Mouse (Mus musculus) forebrain, embryonic 16.5 days (tissue): Measurements from ENCODE around the gene Gm20388. TPM values are rescaled to one million over a fixed set of nuclear protein-coding genes. Genes with fewer than 3 reads are reported as not detected.

Experiments used
- ATAC-seq: fragments of 200-750 bp; cut with Nextera tagmentation; 2 replicates; pipeline ENCODE4 v1.8.0; 2017; ENCODE audit warnings: mild to moderate bottlenecking, moderate library complexity
- H3K27ac ChIP-seq: fragments of 300-500 bp; sonication (generic); 2 replicates; pipeline ENCODE4 v1.5.1; 2014; ENCODE audit warnings: low read length, control low read depth
- H3K27me3 ChIP-seq: fragments of 300-500 bp; sonication (generic); replicated peaks from 2 replicates; pipeline ENCODE4 v1.6.1; 2014; ENCODE audit warnings: low read length; ENCODE audit not compliant: control insufficient read depth, insufficient read depth
- H3K36me3 ChIP-seq: fragments of 300-500 bp; sonication (generic); 2 replicates; pipeline ENCODE4 v1.6.1; 2014; ENCODE audit not compliant: control insufficient read depth, insufficient read depth
- H3K4me1 ChIP-seq: fragments of 300-500 bp; sonication (generic); replicated peaks from 2 replicates; pipeline ENCODE4 v1.6.1; 2014; ENCODE audit warnings: low read length; ENCODE audit not compliant: control insufficient read depth, insufficient read depth
- H3K4me2 ChIP-seq: fragments of 300-500 bp; sonication (generic); 2 replicates; pipeline ENCODE4 v1.6.1; 2014; ENCODE audit warnings: mild to moderate bottlenecking, low read length, control low read depth
- H3K4me3 ChIP-seq: fragments of 300-500 bp; sonication (generic); replicated peaks from 2 replicates; pipeline ENCODE4 v1.5.1; 2014; ENCODE audit warnings: mild to moderate bottlenecking, low read length, control low read depth
- H3K9ac ChIP-seq: fragments of 300-500 bp; sonication (generic); replicated peaks from 2 replicates; pipeline ENCODE4 v1.6.1; 2014; ENCODE audit warnings: low read depth, low read length, control low read depth
- H3K9me3 ChIP-seq: fragments of 300-500 bp; sonication (generic); 2 replicates; pipeline ENCODE4 v1.6.1; 2016; ENCODE audit warnings: low read length; ENCODE audit not compliant: control insufficient read depth
- WGBS: fragments of 180-500 bp; shearing (Covaris S2); extraction: QIAGEN DNeasy Blood & Tissue Kit; methylation state at CpG from one replicate; pipeline ENCODE4 v1.1.7; 2014; 5-methylcytosine and 5-hydroxymethylcytosine counted together
- polyA plus RNA-seq: library from polyadenylated mRNA; unstranded; fragments of >200 nt; fragmentation: Nextera tagmentation; extraction: Ambion mirVana; gene quantifications from 2 replicates; pipeline ENCODE4 v1.2.1, GENCODE M21; 2015

The Gm20388 gene
- polyA plus RNA-seq, 1 experiment from 2014 or later: 4.7 TPM

- no peak overlapping the region for H3K4me2 ChIP-seq
- H3K4me3 ChIP-seq: no peak overlapping the region
- H3K9ac ChIP-seq: no peak overlapping the region
- no peaks in the 10 kb centered on the region for H3K36me3 ChIP-seq
- peaks cover 88% of the 10 kb centered on the region for H3K27me3 ChIP-seq
- no peak for ATAC-seq
- H3K27ac ChIP-seq: no peak overlapping the region
- WGBS: under 1% methylated on average over 38 of the region's 40 CpGs
- H3K9me3 ChIP-seq: no peaks in the 10 kb centered on the region
- peaks cover 9% of the 10 kb centered on the region for H3K4me1 ChIP-seq
These were observed 1178.4 kb downstream of the Gm20388 start for GRCm38 (mm10) chr8:121088871-121089630.

DNA sequence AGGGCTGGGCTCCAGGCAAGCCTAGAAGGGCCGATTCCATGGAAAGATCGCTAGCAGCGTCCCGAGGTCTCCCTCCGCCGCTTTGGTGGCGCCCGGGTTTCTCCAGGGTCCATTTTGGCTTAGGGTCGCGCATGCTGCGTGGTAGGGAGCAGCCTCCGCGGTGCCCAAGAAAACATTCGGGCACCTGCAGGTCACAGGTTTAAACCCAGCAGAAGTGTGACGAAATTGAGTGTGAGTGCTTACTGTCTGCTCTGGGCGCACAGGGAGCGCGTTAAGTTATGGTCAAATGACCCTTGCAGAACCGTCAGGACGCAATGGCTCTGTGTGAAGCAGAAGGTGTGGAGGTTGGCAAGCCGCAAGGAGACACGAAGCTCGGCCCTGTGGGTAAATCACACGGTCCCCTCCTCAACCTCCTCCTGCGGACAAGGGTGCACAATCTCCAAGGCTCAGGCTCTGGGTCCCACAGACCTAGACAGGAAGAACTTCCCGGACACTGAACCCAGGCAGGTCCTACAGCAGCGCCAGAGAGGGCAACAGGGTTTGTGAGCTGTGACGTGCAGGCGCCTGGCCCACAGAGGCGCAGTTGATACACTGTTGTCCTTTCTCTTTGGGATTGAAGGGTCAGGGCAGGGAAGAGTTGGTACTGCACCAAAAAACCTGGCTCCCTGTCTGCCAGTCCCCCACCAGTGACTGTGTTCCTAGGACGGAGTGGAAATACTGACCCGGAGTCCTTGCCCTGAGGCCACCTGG is 1179.2 kb downstream of the Gm20388 start:
- Histone ChIP-seq H3K27me3 (peaks cover 82% of the 10 kb centered on the region), H3K4me2 (no peak overlapping the region), H3K4me3 (no peak overlapping the region), H3K36me3 (no peaks in the 10 kb centered on the region), H3K9ac (no peak overlapping the region), H3K4me1 (peaks cover 1% of the 10 kb centered on the region; the same call in 1 of the 2 replicates), H3K27ac (no peak overlapping the region), H3K9me3 (no peaks in the 10 kb centered on the region)
- ATAC-seq: no peak
- 2% methylated on average over 32 of the region's 32 CpGs for WGBS

- Histone ChIP-seq H3K4me1 (no peaks in the 10 kb centered on the region), H3K4me2 (no peak overlapping the region), H3K27me3 (peaks cover 73% of the 10 kb centered on the region), H3K9ac (no peak overlapping the region), H3K9me3 (no peaks in the 10 kb centered on the region), H3K36me3 (no peaks in the 10 kb centered on the region), H3K4me3 (no peak overlapping the region), H3K27ac (no peak overlapping the region)
- 0% methylated on average over 1 of the region's 1 CpGs for whole genome bisulfite sequencing
- no peak for ATAC-seq
These were observed 1180.1 kb downstream of the Gm20388 start for GRCm38 (mm10) chr8:121090716-121091115.

GRCm38 (mm10) chr8:121092141-121092540 is 1181.5 kb downstream of the Gm20388 start:
- Histone ChIP-seq H3K36me3 (peaks cover 2% of the 10 kb centered on the region; the same call in 1 of the 2 replicates), H3K9me3 (no peaks in the 10 kb centered on the region), H3K4me1 (no peaks in the 10 kb centered on the region), H3K9ac (no peak overlapping the region), H3K27me3 (peaks cover 61% of the 10 kb centered on the region), H3K4me2 (no peak overlapping the region), H3K4me3 (no peak overlapping the region), H3K27ac (no peak overlapping the region)
- WGBS: 30% methylated on average over 6 of the region's 6 CpGs
- no peak for ATAC-seq

GRCm38 (mm10) chr8:121092627-121093026 is 1182.0 kb downstream of the Gm20388 start:
- no peak overlapping the region for H3K27ac ChIP-seq
- H3K4me1 ChIP-seq: no peaks in the 10 kb centered on the region
- no peaks in the 10 kb centered on the region for H3K9me3 ChIP-seq
- ATAC-seq: peak; percentile 69
- no peak overlapping the region for H3K9ac ChIP-seq
- H3K27me3 ChIP-seq: peaks cover 56% of the 10 kb centered on the region
- H3K36me3 ChIP-seq: peaks cover 5% of the 10 kb centered on the region; the same call in 1 of the 2 replicates
- H3K4me2 ChIP-seq: no peak overlapping the region
- H3K4me3 ChIP-seq: no peak overlapping the region
- 3% methylated on average over 16 of the region's 16 CpGs for WGBS

- no peak overlapping the region for H3K4me2 ChIP-seq
- peaks cover 9% of the 10 kb centered on the region for H3K36me3 ChIP-seq
- WGBS: 62% methylated on average over 6 of the region's 6 CpGs
- H3K27me3 ChIP-seq: peaks cover 49% of the 10 kb centered on the region
- no peaks in the 10 kb centered on the region for H3K9me3 ChIP-seq
- H3K4me1 ChIP-seq: no peaks in the 10 kb centered on the region
- H3K27ac ChIP-seq: no peak overlapping the region
- H3K4me3 ChIP-seq: no peak overlapping the region
- no peak overlapping the region for H3K9ac ChIP-seq
- no peak for ATAC-seq
These were observed 1182.9 kb downstream of the Gm20388 start for GRCm38 (mm10) chr8:121093496-121093895.

DNA sequence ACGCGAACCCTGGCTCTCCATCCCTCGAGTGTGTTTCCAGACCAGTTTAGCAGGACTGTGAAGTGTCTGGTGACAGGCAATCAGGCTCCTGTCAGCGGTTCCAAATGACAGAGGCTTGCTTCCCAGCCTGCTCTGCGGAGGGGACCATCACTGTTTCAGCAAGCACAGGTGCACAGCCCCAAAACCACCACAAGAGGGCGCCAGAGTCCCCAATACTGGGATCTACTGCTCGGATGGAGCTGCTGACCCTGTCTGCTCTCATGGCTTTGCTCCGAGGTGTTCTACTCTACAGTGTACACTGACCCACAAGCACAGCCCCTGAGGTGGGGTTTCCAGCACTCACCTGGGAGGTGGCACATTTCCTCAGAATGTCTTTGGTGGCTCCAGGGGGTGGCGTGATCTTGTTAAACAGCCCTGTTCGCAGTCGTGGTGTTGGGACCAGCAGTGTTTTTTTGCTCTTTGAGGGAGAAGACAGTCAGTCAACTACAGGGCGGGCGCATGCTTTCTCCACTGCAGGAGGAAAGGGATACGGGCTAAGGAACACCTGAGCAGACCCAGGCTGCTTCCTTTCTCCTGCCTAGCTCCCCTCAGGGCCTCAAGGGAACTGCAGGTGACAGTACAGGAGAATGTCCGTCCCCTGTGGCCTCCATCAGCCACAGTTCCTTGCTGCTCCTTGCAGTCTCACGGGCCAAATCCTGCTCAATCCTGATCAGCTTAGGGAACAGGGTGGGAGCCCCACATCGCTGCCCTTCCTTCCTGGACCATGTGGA is 1193.6 kb downstream of the Gm20388 start:
- no peak overlapping the region for H3K9ac ChIP-seq
- WGBS: 51% methylated on average over 17 of the region's 17 CpGs
- no peak overlapping the region for H3K27ac ChIP-seq
- H3K36me3 ChIP-seq: peaks cover 15% of the 10 kb centered on the region
- no peak overlapping the region for H3K4me3 ChIP-seq
- 0 out of 2 replicates have a peak, but pooled peaks have one; percentile 15 for ATAC-seq
- no peaks in the 10 kb centered on the region for H3K9me3 ChIP-seq
- no peak overlapping the region for H3K4me2 ChIP-seq
- H3K27me3 ChIP-seq: no peaks in the 10 kb centered on the region
- peaks cover 10% of the 10 kb centered on the region for H3K4me1 ChIP-seq

- H3K4me2 ChIP-seq: peak within 1 kb of the TSS; percentile 75
- peak within 1 kb of the TSS; percentile 83 for H3K9ac ChIP-seq
- H3K9me3 ChIP-seq: no peaks in the 10 kb centered on the region
- H3K27me3 ChIP-seq: peaks cover 15% of the 10 kb centered on the region; the same call in 1 of the 2 replicates
- whole genome bisulfite sequencing: under 1% methylated on average over 73 of the region's 75 CpGs
- H3K4me3 ChIP-seq: peak within 1 kb of the TSS; percentile 69
- H3K4me1 ChIP-seq: peaks cover 10% of the 10 kb centered on the region
- peak; percentile 96 for ATAC-seq
- H3K36me3 ChIP-seq: peaks cover 7% of the 10 kb centered on the region; the same call in 1 of the 2 replicates
- H3K27ac ChIP-seq: peak within 1 kb of the TSS; percentile 62
These were observed 1197.3 kb downstream of the Gm20388 start, which contains the start of gene Mthfsd for GRCm38 (mm10) chr8:121107668-121108656. Mthfsd (minus strand) TSS chr8:121108392.
